12 mouse cellular contexts compared by ENCODE assay signal in genomic region chr14:24612254-24612995, GRCm38 (mm10).
DNase-seq lines count a peak whose midpoint lies in the region; ATAC-seq and TF ChIP-seq lines count a peak whose summit lies in the region.
"Had no signal": no experiment of that assay in that cellular context is flagged by ENCODE, and none has a peak within 500 bp of the region (broad histone marks: within the 10 kb centered on the region; RNA-seq: fewer than 3 reads in every experiment).

No protein-coding gene starts in this region.

- peak; percentile 29 for DNase-seq in limb, embryonic 14.5 days (ENCODE audit: low spot score)
- DNase-seq in limb, embryonic 10.5 days (ENCODE audit: low spot score) = no peak
- peak; percentile 67 to 82 for DNase-seq in cerebellum, adult 2 months
- peak; percentile 70 for DNase-seq in midbrain, postnatal 0 days (ENCODE audit: low spot score)
- DNase-seq in frontal cortex, postnatal 14 days (ENCODE audit: low spot score in 2 of 2) = no peak
- no peak for DNase-seq in urinary bladder, postnatal 14 days (ENCODE audit: low spot score)
- DNase-seq: gastrocnemius, postnatal 10 days; kidney, postnatal 4 days; thymus, postnatal 25 days had no signal

- no peak for TF ChIP-seq CTCF in cerebellum, adult 2 months (IDR thresholded peaks at IDR 0.05; ENCODE audit: borderline replicate concordance, insufficient read depth, low read depth, low read length)
- TF ChIP-seq CTCF in midbrain, postnatal 0 days (IDR thresholded peaks at IDR 0.05) = no peak

- 68% methylated on average over 4 of the region's 4 CpGs for WGBS in limb, embryonic 14.5 days
- WGBS in limb, embryonic 10.5 days = 79% methylated on average over 4 of the region's 4 CpGs
- WGBS in cerebellum, adult 2 months = 2% methylated on average over 4 of the region's 4 CpGs
- WGBS in forebrain, embryonic 15.5 days = 50% methylated on average over 4 of the region's 4 CpGs
- 57% methylated on average over 4 of the region's 4 CpGs for WGBS in midbrain, postnatal 0 days

- H3K4me1 ChIP-seq in limb, embryonic 14.5 days (ENCODE audit: control insufficient read depth, insufficient read depth, low read length) = no peaks in the 10 kb centered on the region
- H3K4me1 ChIP-seq in limb, embryonic 10.5 days = peaks cover under 1% of the 10 kb centered on the region; the same call in 1 of the 2 replicates
- H3K4me1 ChIP-seq in cerebellum, adult 2 months (ENCODE audit: control insufficient read depth, insufficient read depth, low read length) = peaks cover 24% of the 10 kb centered on the region
- peaks cover 32% of the 10 kb centered on the region for H3K4me1 ChIP-seq in forebrain, embryonic 15.5 days
- peaks cover 17% of the 10 kb centered on the region for H3K4me1 ChIP-seq in midbrain, postnatal 0 days (ENCODE audit: insufficient read depth, low read length)

- no peaks in the 10 kb centered on the region for H3K27me3 ChIP-seq in limb, embryonic 14.5 days (ENCODE audit: control insufficient read depth, insufficient read depth, low read length)
- H3K27me3 ChIP-seq in limb, embryonic 10.5 days (ENCODE audit: low read depth, poor library complexity, severe bottlenecking) = 0 out of 2 replicates have a peak, but pooled peaks cover 4% of the 10 kb centered on the region
- no peaks in the 10 kb centered on the region for H3K27me3 ChIP-seq in cerebellum, adult 2 months (ENCODE audit: control insufficient read depth, insufficient read depth, low read length)
- no peaks in the 10 kb centered on the region for H3K27me3 ChIP-seq in forebrain, embryonic 15.5 days
- H3K27me3 ChIP-seq in midbrain, postnatal 0 days (ENCODE audit: insufficient read depth, low read length) = no peaks in the 10 kb centered on the region

- TF ChIP-seq POLR2A in limb, embryonic 14.5 days (IDR thresholded peaks at IDR 0.05; ENCODE audit: borderline replicate concordance, extremely low read depth, insufficient read depth, insufficient read length) = no peak
- no peak for TF ChIP-seq POLR2A in cerebellum, adult 2 months (IDR thresholded peaks at IDR 0.05; ENCODE audit: borderline replicate concordance, insufficient read depth, low read length)

- H3K36me3 ChIP-seq in limb, embryonic 14.5 days (ENCODE audit: control insufficient read depth, insufficient read depth, low read length) = no peaks in the 10 kb centered on the region
- no peaks in the 10 kb centered on the region for H3K36me3 ChIP-seq in limb, embryonic 10.5 days
- H3K36me3 ChIP-seq in forebrain, embryonic 15.5 days = no peaks in the 10 kb centered on the region
- H3K36me3 ChIP-seq in midbrain, postnatal 0 days (ENCODE audit: insufficient read depth, low read length) = no peaks in the 10 kb centered on the region

- H3K4me3 ChIP-seq in limb, embryonic 14.5 days (replicated peaks; ENCODE audit: low read length) = no peak overlapping the region
- H3K4me3 ChIP-seq in limb, embryonic 10.5 days = no peak overlapping the region
- H3K4me3 ChIP-seq in cerebellum, adult 2 months (replicated peaks; ENCODE audit: insufficient read depth, low read depth, low read length) = no peak overlapping the region
- no peak overlapping the region for H3K4me3 ChIP-seq in forebrain, embryonic 15.5 days
- H3K4me3 ChIP-seq in midbrain, postnatal 0 days (ENCODE audit: low read depth, low read length) = no peak overlapping the region

- H3K9me3 ChIP-seq in limb, embryonic 14.5 days (ENCODE audit: control insufficient read depth, low read length) = no peaks in the 10 kb centered on the region
- H3K9me3 ChIP-seq in limb, embryonic 10.5 days (replicated peaks) = no peaks in the 10 kb centered on the region
- no peaks in the 10 kb centered on the region for H3K9me3 ChIP-seq in forebrain, embryonic 15.5 days
- no peaks in the 10 kb centered on the region for H3K9me3 ChIP-seq in midbrain, postnatal 0 days (ENCODE audit: low read length)

- H3K27ac ChIP-seq in limb, embryonic 14.5 days (replicated peaks; ENCODE audit: low read depth, low read length) = no peak overlapping the region
- no peak overlapping the region for H3K27ac ChIP-seq in limb, embryonic 10.5 days
- peak overlapping the region; percentile 8; the same call in 1 of the 2 replicates for H3K27ac ChIP-seq in cerebellum, adult 2 months (ENCODE audit: insufficient read depth, low read length)
- peak overlapping the region; percentile 62 for H3K27ac ChIP-seq in forebrain, embryonic 15.5 days (replicated peaks)
- H3K27ac ChIP-seq in midbrain, postnatal 0 days (ENCODE audit: low read depth, low read length) = no peak overlapping the region

- no peak overlapping the region for H3K4me2 ChIP-seq in limb, embryonic 14.5 days (replicated peaks; ENCODE audit: low read depth, low read length, severe bottlenecking)
- no peak overlapping the region for H3K4me2 ChIP-seq in forebrain, embryonic 15.5 days (replicated peaks)
- H3K4me2 ChIP-seq in midbrain, postnatal 0 days (ENCODE audit: low read depth, low read length, poor library complexity, severe bottlenecking) = no peak overlapping the region
- H3K4me2 ChIP-seq: heart, embryonic 11.5 days; liver, embryonic 11.5 days had no signal

- no peak for ATAC-seq in limb, embryonic 14.5 days (ENCODE audit: low FRiP score, low read depth)
- ATAC-seq in forebrain, embryonic 15.5 days (replicated peaks) = no peak
- ATAC-seq in midbrain, postnatal 0 days (ENCODE audit: low FRiP score) = no peak

- H3K9ac ChIP-seq in limb, embryonic 14.5 days (ENCODE audit: low read depth, low read length, severe bottlenecking) = no peak overlapping the region
- H3K9ac ChIP-seq in forebrain, embryonic 15.5 days (replicated peaks) = no peak overlapping the region
- no peak overlapping the region for H3K9ac ChIP-seq in midbrain, postnatal 0 days (replicated peaks; ENCODE audit: low read length, poor library complexity, severe bottlenecking)

Comparison
In these comparisons a context has a peak if more than half of its experiments do, and no peak if none do; other contexts are left out.
1. DNase-seq: peak in limb, embryonic 14.5 days (single experiment), cerebellum, adult 2 months (2 of 2) and midbrain, postnatal 0 days (single experiment); none in limb, embryonic 10.5 days (single experiment), frontal cortex, postnatal 14 days (0 of 2) and urinary bladder, postnatal 14 days (single experiment).
2. H3K27ac ChIP-seq: peak in cerebellum, adult 2 months (single experiment) and forebrain, embryonic 15.5 days (single experiment); none in limb, embryonic 14.5 days (single experiment), limb, embryonic 10.5 days (single experiment) and midbrain, postnatal 0 days (single experiment).